Mouse (Mus musculus): ENCODE measurements around the gene Rbm33. TPM values are rescaled to one million over a fixed set of nuclear protein-coding genes. Genes with fewer than 3 reads are reported as not detected.

Gene Rbm33
- total RNA-seq (2021) (10 to 100 TPM; 34.4 to 48.4 TPM), polyA plus RNA-seq (2012; rRNA removed) (26.4 and 36.5 TPM in 2 replicates)
- long read RNA-seq, partial matches to known transcripts = 3 of 8 reads
- long read RNA-seq, other reads (novel, unspliced or antisense) = 2 of 8 reads

DNA sequence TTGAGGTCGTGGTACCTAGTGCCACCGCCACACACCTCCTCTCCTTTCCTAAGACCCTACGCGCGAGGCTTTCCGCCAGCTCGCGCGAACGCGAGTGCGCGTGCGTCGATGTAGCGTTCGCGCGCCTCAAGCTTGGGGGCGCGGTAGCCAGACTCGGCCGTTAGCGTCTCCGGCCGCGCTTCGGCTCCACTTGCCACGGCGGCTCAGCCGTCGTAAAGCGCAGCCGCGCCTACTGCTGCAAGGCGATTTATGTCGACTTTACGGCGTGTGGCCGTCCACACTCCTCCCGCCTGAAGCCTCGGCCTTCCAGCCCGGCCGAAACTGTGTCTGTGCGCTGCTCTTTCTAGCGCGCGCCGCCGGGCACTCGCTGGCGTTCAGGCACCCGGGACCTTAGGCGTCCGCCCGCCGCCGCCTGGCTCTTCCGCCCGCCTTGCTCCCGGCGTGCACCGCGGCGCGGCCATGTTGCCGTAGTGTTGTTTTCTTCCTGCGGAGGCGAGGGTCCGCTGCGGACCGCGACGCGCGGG is at the start of gene Rbm33:
Gene Rbm33, plus strand, starts transcription at position 400 of the 524 bp plus-strand sequence.
- DNase-seq = peak; percentile 92

DNA sequence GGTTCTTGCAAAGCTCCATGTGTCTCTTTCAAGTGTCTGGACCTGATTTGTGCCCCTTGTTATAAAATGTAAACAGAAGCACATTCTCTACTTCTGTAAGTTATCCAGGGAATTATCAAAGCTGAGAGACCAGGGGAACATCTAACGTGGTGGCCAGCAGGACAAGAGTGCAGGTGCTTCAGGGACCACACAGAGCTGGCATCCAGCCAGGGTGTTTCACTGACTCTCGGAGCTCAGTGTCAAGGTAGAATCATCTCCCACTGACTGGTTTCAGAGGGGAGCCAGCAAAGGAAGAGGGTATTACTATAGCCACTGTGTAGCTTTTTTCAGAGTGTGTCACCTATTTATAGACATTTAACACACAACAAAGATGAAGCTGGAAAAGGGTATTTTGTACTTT is 49.3 kb upstream of the Rbm33 start:
- no peak for DNase-seq

DNA sequence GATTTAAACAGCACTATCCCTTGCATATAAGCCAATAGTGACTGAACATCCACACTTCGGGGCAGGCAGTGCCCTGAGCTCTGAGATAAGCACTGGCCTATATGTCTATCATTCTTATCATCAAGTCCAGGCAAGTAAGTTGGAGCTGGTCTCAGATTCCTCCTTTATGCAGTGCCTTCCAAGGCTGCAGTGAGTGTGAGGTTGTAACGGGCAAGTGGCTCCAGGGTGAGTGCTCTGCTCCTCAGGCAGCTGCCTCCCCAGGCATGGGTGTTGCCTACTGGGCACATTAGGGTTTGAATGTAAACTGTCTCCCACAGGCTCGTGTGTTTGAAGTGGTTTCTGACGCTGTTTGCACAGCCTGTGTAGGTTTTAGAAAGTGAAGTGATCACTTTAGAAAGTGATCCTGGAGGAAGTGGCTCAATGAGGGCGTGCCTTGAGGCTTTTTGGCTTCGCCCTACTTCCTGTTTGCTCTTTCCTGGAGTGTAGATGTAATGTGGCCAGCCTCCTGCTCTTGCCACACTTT is 47.4 kb upstream of the Rbm33 start:
- DNase-seq = no peak

DNA sequence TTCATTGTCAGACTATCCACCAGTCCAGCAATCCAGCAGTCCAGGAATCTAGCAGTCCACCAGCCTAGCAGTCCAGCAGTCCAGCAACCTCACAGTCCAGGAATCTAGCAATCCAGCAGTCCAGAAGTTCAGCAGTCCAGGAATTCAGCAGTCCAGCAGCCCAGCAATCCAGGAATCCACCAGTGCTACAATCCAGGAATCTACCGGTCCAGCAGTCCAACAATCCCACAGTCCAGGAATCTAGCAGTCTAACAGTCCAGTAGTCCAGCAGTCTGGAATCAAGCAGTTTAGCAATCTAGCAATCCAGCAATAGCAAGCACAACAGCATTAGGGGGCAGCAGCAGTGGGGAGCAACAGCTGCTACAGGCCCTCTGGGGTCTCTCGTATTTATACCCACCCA is 44.1 kb upstream of the Rbm33 start:
- no peak for DNase-seq

DNA sequence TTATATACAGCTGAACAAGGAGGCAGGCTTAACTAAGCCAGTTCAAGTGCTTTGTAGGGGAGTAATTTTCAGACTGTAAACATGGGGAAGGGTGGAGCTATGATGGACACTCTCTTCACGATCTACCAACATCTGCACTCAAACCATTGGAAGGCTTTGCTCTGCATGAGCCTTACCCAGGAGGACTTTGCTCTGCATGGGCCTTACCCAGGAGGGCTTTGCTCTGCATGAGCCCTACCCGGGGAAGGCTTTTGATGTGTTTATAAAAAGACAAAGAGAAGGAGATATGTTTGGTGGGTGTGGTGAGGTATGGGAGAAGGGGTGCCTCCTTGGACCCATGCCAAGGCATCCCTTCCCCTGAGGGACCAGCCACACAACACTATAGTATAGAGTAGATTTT is 39.6 kb upstream of the Rbm33 start:
- DNase-seq = no peak

DNA sequence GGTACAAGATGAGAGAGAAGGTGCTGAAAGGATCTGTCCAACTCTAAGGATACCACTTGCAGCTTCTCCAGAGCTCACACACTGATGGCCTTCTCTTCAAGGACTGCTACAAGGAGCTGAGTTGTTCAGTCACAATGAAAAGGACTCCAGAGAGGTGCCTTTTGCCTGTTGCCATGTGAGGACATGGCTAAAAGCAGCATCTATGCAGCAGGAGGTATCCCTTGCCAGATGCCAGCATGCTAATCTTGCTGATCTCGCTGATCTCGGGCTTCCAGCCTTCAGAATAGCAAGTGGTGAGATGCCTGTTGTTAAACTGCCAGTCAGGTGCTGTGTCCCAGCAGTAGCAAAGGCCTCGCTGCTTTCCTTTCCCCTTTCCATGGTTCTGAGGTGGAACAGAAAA is 27.8 kb upstream of the Rbm33 start:
- DNase-seq = no peak

DNA sequence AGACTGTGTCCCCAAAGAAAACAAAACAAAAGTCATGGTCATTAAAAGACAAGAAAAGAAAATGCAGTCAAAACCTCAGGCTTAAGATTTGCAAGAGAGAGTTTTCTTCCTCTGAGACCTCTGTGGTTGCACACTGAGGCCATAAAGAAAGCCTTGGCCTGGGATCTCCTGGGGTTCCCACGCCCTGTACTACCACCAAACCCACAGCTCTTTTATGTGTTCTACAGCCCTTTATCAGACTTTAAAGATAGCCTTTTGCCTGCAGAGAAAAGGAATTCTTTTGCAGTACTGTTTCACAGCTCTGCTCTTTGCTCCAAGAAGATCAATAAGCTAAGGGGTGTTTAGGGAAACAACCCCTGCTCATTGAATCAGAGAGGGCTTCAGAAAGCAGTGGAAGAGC is 26.3 kb upstream of the Rbm33 start:
- DNase-seq = no peak

DNA sequence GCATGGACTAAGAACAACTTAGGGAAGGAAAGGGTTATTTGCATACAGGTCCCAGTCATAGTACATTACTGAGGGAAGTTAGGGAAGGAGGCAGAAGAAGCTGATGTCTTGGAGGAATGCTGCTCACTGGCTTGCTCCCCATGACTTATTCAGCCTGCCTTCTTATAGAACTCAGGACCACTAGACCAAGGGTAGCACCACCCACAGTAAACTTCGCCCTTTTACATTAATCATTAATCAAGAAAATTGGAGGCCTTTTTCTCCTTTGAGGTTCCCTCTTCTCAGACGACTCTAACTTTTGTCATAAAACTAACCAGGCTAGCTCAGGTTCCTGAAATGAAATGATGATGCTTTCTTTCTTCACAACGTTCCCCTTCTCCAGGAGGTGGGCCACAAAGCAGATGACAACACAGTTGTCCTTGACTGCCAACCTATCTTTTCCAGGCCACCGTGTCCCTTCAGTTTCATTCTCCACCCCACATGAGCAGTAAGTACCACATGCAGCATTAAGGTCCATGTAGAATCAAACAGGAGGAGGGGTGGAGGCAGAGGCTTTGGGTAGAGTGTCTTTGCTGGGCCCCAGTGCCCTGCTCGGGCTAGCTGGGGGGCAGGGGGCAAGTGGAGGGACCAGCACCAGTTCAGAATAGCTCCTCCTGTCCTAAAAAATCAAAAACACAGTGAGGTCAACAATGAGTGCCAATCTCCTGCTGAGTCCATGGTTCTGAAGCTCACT is 25.6 kb upstream of the Rbm33 start:
- no peak for DNase-seq

DNA sequence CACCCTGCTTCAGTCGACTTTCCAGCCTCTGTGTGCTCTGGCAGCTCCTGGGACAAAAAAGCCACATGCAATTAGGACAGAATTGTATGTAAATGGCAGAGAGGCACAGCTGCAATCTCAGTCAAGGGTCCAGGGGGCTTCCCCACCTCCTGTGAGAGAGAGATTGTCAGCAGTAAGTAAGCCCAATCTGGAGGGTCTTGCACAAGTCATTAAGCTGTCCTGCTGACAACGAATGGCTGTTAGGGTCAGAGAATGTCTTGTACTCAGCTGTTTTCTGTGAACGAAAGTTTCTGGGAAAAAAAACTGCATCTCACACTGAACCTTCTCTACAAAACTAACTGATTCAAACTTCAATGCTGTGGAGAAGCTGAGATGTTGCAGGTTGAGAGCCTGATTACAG is 24.6 kb upstream of the Rbm33 start:
- DNase-seq = no peak

DNA sequence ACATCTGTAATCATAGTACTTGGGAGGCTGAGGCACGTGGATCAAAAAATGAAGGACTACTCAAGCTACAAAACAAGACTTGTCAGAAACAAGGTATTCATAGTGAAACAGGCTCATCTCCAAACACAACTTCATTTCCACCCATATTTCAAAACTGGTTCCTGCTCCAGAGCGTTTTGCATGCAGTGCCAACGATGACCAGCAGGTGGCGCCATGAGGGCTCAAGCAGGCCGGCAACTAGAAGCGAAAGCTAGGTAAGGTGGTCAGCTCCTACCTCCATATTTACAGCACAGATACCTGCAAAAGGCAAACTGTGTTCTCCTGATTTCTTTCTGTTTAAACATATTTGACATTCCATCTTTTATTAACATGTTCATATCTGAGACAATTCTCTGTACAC is 22.9 kb upstream of the Rbm33 start:
- DNase-seq = peak; percentile 76

DNA sequence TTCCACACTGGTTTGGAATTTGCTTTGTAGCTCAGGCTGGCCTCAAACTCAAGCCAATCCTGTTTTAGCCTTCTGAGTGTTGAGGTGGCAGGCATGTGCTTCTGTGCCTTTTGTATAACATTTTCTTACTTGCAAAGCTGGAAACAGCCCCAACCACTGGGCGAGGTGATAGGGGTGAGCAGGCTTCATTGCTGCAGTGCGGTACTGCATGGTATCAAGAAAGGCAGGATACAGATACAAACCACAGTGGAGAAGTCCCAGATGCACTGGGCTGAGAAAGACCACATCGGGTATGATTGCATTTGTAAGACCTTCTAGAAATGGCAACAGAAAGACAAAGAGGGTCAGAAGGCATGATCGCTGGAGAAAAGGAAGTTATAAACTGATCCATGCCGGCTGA is 18.8 kb upstream of the Rbm33 start:
- no peak for DNase-seq

DNA sequence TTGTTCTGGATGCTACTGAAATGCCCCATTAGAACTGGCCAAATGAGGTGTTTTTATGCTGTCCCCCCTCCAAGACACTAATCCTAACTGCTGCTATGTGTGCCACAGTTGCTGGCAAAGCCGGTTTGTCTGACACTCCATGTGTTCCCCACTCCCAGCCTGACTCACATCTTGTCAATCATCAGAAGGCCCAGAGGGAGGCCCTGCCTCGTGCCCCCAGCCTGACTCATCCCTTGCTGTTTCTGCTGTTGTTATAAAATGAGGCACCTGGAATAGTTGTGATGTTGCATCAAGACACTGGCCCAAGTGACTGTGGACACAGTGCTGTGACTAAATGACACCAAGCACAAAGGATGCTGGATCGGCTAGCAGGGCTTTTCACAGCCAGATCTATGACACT is 18.2 kb upstream of the Rbm33 start:
- DNase-seq = no peak

DNA sequence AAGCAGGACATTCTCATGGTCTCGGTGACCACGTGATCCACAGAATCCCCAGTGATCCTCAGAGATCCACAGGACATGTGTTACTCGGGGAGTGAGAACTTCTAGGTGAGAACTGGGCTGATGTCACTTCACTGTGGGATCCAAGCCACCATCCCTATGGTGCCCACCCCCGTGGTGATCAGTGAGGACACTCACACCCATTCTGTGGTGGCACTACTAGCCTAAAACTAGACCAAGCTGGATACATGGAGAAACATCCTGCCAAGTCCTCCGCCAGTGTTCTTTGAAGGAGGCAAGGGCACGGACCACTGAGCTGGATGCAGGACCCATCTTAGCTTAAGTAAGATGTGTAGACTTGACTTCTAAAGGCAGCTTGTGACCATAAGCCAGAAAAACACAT is 17.6 kb upstream of the Rbm33 start:
- no peak for DNase-seq

DNA sequence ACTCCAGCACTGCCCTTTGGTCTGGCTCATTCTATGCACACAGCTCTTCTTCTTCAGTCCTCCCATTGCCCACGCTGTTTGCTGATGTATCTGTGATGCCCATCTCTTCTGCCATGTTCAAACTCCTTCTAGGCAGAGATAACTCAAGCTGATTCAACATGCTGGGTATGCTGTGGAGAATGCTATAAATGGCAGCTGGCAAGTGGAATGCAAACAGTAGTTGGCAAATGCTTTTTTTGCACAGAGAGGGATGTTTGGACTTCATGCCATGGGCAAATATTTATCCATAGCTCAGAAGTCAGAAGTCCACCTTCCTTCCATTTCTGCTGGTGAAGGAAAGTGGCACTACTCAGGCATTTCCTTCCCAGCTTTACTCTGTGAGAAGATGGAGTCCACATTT is 14.2 kb upstream of the Rbm33 start:
- no peak for DNase-seq

DNA sequence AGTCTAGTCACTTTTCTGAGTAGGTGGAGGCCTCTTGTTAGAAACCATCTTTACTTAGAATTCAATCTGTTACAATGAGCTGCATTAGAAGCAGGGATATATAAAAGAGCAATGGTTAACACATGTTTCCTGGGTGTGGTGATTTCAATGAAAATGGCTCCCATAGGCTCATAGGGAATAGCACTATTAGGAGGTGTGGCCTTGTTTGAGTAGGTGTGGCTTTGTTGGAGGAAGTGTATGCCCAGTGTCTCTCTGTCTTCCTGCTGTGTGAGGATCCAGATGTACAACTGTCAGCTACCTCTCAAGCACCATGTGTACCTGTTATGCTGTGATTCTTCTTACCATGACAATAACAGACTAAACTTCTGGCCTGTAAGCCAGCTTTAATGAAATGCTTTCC is 12.4 kb upstream of the Rbm33 start:
- no peak for DNase-seq

DNA sequence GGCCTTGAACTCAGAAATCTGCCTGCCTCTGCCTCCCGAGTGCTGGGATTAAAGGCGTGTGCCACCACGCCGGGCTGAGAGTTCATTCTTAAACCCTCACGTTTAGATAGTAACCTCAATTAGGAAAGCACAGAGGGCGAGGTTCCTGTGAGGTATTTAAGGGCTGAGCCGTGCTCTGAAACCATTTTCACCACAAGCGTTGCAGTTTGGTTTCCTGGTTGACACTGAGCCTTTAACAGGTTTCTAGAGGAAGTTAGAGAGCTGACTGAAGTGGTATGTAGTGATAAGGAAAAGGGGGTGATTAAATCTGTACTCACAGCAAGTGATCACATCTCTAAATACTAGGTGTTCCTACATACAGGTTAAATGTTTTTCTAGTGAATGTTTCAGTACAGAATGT is 1.4 kb upstream of the Rbm33 start:
- DNase-seq = no peak

DNA sequence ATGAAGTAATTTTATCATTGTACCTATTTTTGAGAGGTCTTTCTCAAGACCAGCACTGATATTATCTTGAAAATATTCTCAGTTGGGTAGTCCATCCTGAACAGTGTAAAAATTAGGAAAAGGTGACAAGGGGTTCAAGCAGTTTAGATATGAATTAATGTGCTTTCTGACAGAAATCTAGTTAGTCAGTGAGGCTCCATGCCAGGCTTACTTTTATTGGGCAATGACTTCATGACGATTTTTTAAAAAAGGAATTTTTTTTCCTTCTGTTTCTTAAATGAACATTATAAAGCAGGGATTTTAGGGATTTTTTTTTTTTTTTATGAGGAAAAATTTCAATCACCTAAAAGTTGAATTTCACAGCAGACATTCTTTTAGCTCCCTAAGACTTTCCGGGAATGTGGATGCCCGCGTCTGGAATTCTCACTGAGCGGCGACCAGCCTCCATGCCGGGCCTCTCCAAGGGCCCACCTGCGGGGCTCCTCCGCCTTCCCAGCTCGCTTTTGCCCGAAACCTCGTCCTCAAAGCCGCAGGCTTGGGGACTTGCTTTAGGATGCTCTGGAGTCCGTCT is 685 bp upstream of the Rbm33 start:
- no peak for DNase-seq

DNA sequence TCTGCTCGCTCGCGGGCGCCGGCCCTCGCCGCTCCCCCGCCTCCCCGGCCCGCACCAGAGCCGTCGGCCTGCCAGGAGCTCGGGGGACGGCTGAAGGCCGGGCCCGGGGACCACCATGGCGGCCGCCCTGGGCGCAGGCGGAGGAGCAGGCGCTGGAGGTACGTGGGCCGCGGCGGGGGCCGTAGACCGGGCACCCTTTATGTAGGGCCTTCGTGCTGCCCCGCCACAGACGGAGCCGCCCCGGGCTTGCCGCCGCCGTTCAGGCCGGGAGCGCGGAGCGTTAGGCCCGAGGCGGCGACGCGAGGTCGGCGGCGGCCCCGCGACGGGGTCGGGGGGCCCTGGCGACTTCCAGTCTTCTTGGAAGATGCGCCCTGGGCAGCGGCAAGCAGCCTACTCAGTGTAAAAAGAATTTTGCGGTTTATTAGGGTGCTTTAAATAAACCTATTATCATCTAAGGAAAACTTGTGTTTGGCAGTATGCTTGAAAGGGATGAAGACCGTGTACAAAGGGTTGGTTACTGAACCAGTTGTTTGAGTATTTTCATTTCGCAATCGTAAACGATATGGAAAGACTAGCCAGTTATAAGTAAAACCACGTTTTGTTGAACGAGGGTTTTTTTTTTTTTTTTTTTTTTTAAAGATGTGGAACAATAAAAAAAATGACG is 464 bp downstream of the Rbm33 start:
- DNase-seq = no peak

DNA sequence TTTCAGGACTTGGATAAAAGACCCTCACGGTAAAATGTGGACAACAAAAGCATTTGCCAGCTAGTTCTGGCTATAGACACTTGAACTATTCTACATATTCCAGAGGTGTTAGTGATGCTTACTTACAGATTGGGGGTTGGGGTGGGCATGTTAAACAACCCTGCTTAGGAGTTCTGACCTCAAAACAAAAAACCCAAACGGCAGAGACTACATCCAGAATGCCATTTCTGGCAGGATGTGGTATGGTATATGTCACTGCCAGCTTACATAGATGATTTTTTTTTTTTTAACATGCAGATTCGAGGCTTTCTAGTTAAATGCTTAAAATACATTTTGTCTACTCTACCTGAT is 971 bp downstream of the Rbm33 start:
- DNase-seq = no peak

DNA sequence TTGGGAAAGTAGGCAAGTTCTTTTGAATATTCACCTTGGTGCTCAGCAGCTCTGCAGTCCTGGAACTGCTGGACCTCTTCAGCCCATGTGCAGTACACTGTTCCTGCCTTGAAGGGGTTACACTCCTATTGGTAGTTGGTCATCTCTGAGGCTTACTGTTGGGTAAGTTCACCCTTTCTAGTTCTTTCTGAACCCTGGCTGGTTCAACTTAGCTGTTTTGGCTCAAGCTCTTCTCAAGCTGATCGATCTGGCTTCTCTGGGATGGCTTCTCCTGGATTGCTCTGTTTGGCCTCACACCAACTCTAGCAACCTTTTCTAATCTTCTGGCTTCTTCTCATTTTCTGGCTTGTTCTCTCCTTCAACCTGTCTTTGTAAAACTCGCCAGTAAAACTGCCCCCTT is 1.8 kb downstream of the Rbm33 start:
- DNase-seq = no peak

DNA sequence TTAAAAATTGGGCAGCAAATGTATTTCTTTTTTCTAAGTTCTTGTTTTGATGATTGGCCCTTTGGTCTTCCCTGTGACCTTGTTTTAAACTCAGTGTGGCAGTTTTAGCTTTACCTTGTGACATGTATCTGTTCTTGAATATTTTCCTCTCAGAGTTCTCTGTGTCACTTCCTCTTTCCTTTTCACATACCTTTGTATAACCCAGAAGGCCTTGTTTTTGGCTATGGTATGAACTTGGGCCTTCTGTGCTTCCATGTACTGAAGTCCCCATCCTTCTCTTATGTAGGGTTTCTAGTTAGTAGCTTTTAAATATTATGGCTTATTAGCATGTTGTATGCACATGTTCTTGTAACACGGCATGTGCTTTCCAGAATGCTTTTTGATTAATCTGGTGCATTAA is 4.8 kb downstream of the Rbm33 start:
- no peak for DNase-seq

DNA sequence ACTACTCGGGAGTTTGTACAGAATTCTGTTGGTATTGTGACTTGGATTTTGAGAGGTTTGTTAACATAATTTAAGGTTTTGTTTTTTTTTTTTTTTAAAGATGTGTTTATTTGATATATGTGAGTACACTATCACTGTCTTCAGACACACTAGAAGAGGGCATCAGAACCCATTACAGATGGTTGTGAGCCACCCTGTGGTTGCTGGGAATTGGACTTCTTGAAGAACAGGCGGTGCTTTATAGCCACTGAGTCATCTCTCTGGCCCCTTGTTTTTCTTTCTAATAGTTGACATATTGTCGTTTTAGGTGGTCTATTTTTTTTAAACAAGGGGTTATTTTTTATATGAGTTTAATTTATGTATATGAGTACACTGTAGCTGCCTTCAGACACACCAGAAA is 5.3 kb downstream of the Rbm33 start:
- DNase-seq = no peak

DNA sequence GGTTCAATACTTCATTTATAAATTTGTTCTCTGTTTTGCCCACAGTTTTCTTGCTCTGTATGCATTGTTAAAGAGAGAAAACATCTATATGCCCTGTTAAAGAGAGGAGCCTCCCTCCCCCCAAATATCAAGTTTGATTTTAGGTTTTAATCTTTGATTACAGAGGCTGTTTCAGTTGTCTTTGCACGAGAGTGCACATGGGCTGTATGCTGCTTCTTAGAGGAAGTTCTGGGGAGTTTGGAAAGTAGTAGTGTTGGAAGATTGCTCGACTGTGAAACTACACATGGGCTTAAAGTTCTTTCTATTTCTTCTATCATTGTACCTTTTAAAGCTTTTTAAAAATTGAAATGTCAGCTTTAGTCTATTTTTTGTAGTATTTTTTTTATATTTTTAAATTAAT is 6.9 kb downstream of the Rbm33 start:
- DNase-seq = no peak
